Mouse (Mus musculus) midbrain, postnatal 0 days (tissue): ENCODE data around the gene Jmjd4. TPM values are rescaled to one million over a fixed set of nuclear protein-coding genes. Genes with fewer than 3 reads are reported as not detected.

Source experiments
- ATAC-seq: fragments of 200-750 bp; cut with Nextera tagmentation; 2 replicates; pipeline ENCODE4 v1.8.0; 2017; ENCODE audit warnings: moderate number of reproducible peaks, mild to moderate bottlenecking, moderate TSS enrichment, moderate library complexity; ENCODE audit not compliant: low FRiP score
- DNase-seq: peaks from one replicate; pipeline ENCODE4 v3.0.0-alpha.2; 2015; ENCODE audit warnings: low spot score
- H3K27ac ChIP-seq: fragments of 300-500 bp; sonication (generic); 2 replicates; pipeline ENCODE4 v1.5.1; 2014; ENCODE audit warnings: low read depth, mild to moderate bottlenecking, low read length, mixed read lengths
- H3K27me3 ChIP-seq: fragments of 300-500 bp; sonication (generic); 2 replicates; pipeline ENCODE4 v1.6.1; 2014; ENCODE audit warnings: low read length, control low read depth, mixed read lengths; ENCODE audit not compliant: insufficient read depth
- H3K36me3 ChIP-seq: fragments of 300-500 bp; sonication (generic); 2 replicates; pipeline ENCODE4 v1.6.1; 2014; ENCODE audit warnings: low read length, control low read depth, mixed read lengths; ENCODE audit not compliant: insufficient read depth
- H3K4me1 ChIP-seq: fragments of 300-500 bp; sonication (generic); 2 replicates; pipeline ENCODE4 v1.6.1; 2014; ENCODE audit warnings: mild to moderate bottlenecking, control low read depth, antibody characterized with exemption, low read length, mixed read lengths; ENCODE audit not compliant: insufficient read depth
- H3K4me2 ChIP-seq: fragments of 300-500 bp; sonication (generic); 2 replicates; pipeline ENCODE4 v1.6.1; 2014; ENCODE audit warnings: low read depth, mild to moderate bottlenecking, low read length, mixed read lengths; ENCODE audit not compliant: poor library complexity, severe bottlenecking
- H3K4me3 ChIP-seq: fragments of 300-500 bp; sonication (generic); 2 replicates; pipeline ENCODE4 v1.5.1; 2014; ENCODE audit warnings: low read depth, mild to moderate bottlenecking, low read length, moderate library complexity
- H3K9ac ChIP-seq: fragments of 300-500 bp; sonication (generic); replicated peaks from 2 replicates; pipeline ENCODE4 v1.6.1; 2014; ENCODE audit warnings: mild to moderate bottlenecking, low read length, moderate library complexity, mixed read lengths; ENCODE audit not compliant: poor library complexity, severe bottlenecking
- H3K9me3 ChIP-seq: fragments of 300-500 bp; sonication (generic); 2 replicates; pipeline ENCODE4 v1.6.1; 2016; ENCODE audit warnings: low read length, control low read depth
- CTCF ChIP-seq: IDR thresholded peaks from 2 replicates; pipeline ENCODE4 v1.5.1; 2016; ENCODE audit warnings: antibody characterized with exemption, mild to moderate bottlenecking
- WGBS: fragments of 180-500 bp; shearing (Covaris S2); extraction: QIAGEN DNeasy Blood & Tissue Kit; methylation state at CpG from one replicate; pipeline ENCODE4 v1.1.7; 2014; 5-methylcytosine and 5-hydroxymethylcytosine counted together
- polyA plus RNA-seq: library from polyadenylated mRNA; unstranded; fragments of >200 nt; fragmentation: Nextera tagmentation; extraction: Ambion mirVana; gene quantifications from 2 replicates; pipeline ENCODE4 v1.2.1, GENCODE M21; 2015
- total RNA-seq: library from RNA; depleted of rRNA; stranded (reverse); fragments of >200 nt; gene quantifications from 2 replicates; pipeline ENCODE4 v1.2.3, GENCODE M21; 2014

The Jmjd4 gene
- total and polyA plus RNA-seq, 2 experiments from 2014 or later: 22.7 to 38.0 TPM

DNA sequence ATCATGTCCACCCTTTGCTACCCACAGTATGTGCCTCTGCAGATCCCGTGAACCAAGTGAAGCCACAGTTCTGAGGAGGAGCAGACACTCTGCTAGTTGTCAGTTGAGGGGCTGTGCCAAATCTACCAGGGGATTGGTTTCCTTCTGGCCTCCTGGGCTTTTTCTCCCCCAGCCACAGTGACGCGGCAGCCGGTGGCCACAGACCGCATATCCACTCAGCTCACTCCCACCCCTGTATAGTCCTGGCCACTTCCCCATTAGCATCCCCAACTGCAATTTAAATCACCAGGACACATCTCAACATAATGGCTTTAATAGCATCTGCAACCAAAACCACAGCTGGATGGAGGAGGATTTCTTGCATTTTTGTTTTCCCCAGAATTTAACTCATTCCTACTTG, 31.1 kb upstream of the Jmjd4 start:
- Histone ChIP-seq H3K4me1 (no peaks in the 10 kb centered on the region), H3K27me3 (no peaks in the 10 kb centered on the region), H3K4me3 (no peak overlapping the region), H3K9ac (no peak overlapping the region), H3K36me3 (peaks cover 60% of the 10 kb centered on the region), H3K9me3 (no peaks in the 10 kb centered on the region), H3K4me2 (no peak overlapping the region), H3K27ac (no peak overlapping the region)
- WGBS: 90% methylated on average over 5 of the region's 5 CpGs
- ATAC-seq (no peak), DNase-seq (no peak)
- TF ChIP-seq CTCF: no peak

DNA sequence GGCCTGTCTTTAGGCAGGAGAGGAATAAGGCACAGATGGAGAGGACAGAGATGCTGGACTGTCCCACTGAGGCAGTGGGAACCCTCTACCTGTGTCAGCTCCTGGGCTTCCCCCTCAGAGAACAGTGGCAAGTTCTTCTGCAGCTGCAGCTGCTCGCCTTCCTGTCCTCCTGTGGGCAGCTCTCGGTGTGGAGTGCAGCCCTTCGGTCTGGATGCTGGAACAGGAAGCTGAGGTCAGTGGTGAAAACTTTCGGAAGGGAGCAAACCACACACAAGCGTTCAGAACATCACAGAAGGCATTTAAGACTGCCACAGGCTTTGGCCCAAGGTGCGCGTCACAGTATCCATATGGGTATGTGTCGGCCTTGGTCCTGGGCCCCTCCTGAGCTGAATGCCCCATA, 28.4 kb upstream of the Jmjd4 start:
- H3K27me3 ChIP-seq: no peaks in the 10 kb centered on the region
- peaks cover 74% of the 10 kb centered on the region for H3K36me3 ChIP-seq
- H3K4me1 ChIP-seq: no peaks in the 10 kb centered on the region
- no peaks in the 10 kb centered on the region for H3K9me3 ChIP-seq
- WGBS: 90% methylated on average over 8 of the region's 8 CpGs
- H3K4me2 ChIP-seq: no peak overlapping the region
- H3K27ac ChIP-seq: no peak overlapping the region
- TF ChIP-seq CTCF: no peak
- no peak overlapping the region for H3K4me3 ChIP-seq
- ATAC-seq (no peak), DNase-seq (no peak)
- H3K9ac ChIP-seq: no peak overlapping the region

DNA sequence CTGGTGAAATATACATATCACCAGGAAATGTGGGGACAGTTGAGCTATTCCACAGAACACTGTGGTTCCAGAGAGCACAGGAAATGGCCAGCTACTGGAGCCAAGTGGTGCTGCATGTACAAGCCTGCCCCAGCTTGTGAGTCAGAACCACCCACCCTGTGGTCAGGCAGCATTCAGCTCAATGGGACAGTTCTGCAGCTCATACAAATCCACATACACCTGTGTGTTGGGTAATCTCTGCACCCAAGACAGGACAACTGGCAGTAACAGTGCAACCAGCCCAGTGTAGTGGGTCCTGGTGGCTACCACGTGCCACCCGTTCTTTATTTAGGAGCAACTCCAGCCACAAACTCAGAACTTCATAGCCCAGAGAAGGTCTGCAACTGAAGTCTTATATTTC, 27.9 kb upstream of the Jmjd4 start:
- WGBS: 98% methylated on average over 2 of the region's 2 CpGs
- H3K4me2 ChIP-seq: no peak overlapping the region
- no peak overlapping the region for H3K9ac ChIP-seq
- no peak for TF ChIP-seq CTCF
- H3K9me3 ChIP-seq: no peaks in the 10 kb centered on the region
- no peaks in the 10 kb centered on the region for H3K4me1 ChIP-seq
- H3K36me3 ChIP-seq: peaks cover 79% of the 10 kb centered on the region
- DNase-seq (no peak), ATAC-seq (no peak)
- no peak overlapping the region for H3K27ac ChIP-seq
- no peaks in the 10 kb centered on the region for H3K27me3 ChIP-seq
- no peak overlapping the region for H3K4me3 ChIP-seq

DNA sequence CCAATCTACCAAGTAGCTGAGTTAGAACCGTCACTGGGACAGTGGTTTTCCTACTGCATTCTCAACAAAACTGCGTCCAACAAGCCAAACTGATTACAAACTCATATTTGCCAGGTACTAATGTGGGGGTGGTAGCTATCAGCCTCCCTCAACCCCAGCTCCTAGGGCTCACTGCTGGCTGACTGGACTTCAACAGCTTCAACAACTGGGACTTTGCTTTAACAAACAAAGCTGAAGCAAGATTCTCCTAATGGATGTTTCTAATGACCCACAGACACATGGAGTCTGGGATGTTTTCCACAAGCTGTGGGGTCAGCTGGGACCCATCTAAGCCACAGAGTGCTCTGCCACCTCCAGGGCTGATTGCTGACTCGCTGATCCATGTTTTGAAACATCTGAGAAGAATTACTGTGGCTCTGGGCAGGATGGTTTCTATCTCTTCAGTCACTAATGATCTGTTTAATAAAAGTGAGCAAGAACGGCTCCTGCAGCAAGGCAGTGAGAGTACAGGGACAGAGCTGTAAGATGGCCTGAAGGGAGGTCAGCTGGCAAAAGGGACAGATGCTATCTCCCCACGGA, 26.7 kb upstream of the Jmjd4 start:
- DNase-seq (no peak), ATAC-seq (no peak)
- Histone ChIP-seq H3K4me3 (no peak overlapping the region), H3K27ac (no peak overlapping the region), H3K27me3 (no peaks in the 10 kb centered on the region), H3K4me2 (no peak overlapping the region), H3K9me3 (no peaks in the 10 kb centered on the region), H3K4me1 (no peaks in the 10 kb centered on the region), H3K36me3 (peaks cover 87% of the 10 kb centered on the region), H3K9ac (no peak overlapping the region)
- WGBS: 88% methylated on average over 5 of the region's 5 CpGs
- no peak for TF ChIP-seq CTCF

DNA sequence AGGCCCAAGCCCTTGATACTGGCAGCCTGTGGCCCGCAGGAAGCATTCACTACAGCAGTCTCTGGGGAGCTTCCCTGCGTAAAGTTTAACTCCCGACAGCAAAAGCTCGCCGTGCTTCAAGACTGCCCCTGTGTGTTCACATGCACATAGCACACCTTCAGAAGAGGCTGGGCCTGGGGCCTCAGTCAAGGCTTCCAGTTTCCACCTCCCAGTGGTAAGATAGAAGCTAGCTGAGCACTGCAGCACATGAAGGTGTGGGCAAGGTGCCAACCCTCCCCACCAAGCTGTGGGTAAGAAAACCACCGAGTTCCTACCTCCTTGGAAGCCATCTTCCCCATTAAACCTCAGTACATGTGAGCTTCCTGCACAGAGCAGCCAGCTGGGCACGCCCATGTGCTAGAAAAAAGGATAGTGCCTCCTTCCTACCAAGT, 24.2 kb upstream of the Jmjd4 start:
- TF ChIP-seq CTCF: peak; percentile 57
- 59% methylated on average over 7 of the region's 7 CpGs for WGBS
- H3K27ac ChIP-seq: no peak overlapping the region
- ATAC-seq (no peak), DNase-seq (peak; percentile 50)
- peaks cover 68% of the 10 kb centered on the region for H3K36me3 ChIP-seq
- H3K4me2 ChIP-seq: no peak overlapping the region
- H3K27me3 ChIP-seq: no peaks in the 10 kb centered on the region
- no peak overlapping the region for H3K4me3 ChIP-seq
- no peaks in the 10 kb centered on the region for H3K9me3 ChIP-seq
- no peak overlapping the region for H3K9ac ChIP-seq
- no peaks in the 10 kb centered on the region for H3K4me1 ChIP-seq

DNA sequence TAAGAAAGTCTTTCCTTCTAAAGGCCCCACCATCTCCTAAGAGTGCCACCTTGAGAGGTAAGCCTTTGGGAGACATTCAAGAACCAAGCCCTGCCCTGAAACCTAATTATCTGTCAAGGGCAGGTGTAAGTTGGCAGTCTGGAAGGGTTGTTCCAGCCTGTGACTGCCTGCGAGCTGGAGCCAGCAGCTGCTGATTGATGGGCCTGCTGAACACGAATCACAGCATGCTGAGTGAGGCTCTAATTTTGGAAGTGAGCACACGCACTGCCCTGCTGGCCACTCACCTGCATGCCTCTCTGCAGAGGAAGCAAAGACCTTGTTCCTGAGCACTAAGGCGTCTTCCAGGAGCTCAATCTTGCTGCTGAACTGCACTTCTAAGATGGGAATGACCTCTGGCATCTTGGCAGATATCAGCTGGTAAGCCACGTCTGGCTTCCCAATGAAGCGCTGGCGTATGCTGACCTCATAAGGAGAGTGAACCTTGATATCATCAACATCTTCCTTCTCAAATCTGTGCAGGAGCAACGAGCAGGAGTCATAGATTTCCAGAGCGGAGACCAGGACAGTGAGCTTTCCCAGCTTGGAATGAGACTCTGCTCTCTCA, 21.7 kb upstream of the Jmjd4 start:
- TF ChIP-seq CTCF: no peak
- H3K36me3 ChIP-seq: peaks cover 60% of the 10 kb centered on the region
- H3K4me3 ChIP-seq: no peak overlapping the region
- H3K4me1 ChIP-seq: no peaks in the 10 kb centered on the region
- H3K9me3 ChIP-seq: no peaks in the 10 kb centered on the region
- no peaks in the 10 kb centered on the region for H3K27me3 ChIP-seq
- H3K27ac ChIP-seq: no peak overlapping the region
- no peak for ATAC-seq
- no peak for DNase-seq
- no peak overlapping the region for H3K4me2 ChIP-seq
- H3K9ac ChIP-seq: no peak overlapping the region
- 93% methylated on average over 9 of the region's 9 CpGs for WGBS
